Comparison of ENCODE assay signal across 10 mouse cellular contexts in the genomic region with DNA sequence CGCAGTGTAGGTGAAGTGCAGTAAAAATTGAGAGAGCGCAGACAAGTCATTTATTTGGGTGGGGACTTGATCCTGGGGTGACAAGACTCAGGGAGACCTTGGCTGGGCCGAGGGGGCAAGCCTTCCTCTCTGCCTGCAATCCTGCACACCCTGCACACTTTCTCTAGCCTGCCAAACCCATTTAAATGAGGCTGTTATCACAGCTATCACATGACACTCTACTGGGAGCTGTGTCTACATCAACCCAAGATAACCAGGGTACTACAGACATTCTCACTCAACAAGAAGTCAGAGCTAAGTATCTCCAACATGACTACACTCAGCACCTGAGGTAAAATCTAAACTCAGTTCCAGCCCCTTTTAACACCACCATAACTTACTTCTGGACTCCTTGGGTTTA. TPM values are rescaled to one million over a fixed set of nuclear protein-coding genes. Genes with fewer than 3 reads are reported as not detected.
DNase-seq lines count a peak whose midpoint lies in the region; ATAC-seq and TF ChIP-seq lines count a peak whose summit lies in the region.
"Had no signal": no experiment of that assay in that cellular context is flagged by ENCODE, and none has a peak within 500 bp of the region (broad histone marks: within the 10 kb centered on the region; RNA-seq: fewer than 3 reads in every experiment).

No protein-coding gene starts in this region.

- H3K9ac ChIP-seq in limb, embryonic 15.5 days = no peak overlapping the region
- no peak overlapping the region for H3K9ac ChIP-seq in heart, embryonic 14.5 days (ENCODE audit: low read length)

- H3K9me3 ChIP-seq in limb, embryonic 15.5 days = no peaks in the 10 kb centered on the region
- no peaks in the 10 kb centered on the region for H3K9me3 ChIP-seq in limb, embryonic 10.5 days (replicated peaks)
- H3K9me3 ChIP-seq in heart, embryonic 14.5 days (ENCODE audit: control insufficient read depth, low read length) = no peaks in the 10 kb centered on the region

- no peak overlapping the region for H3K4me2 ChIP-seq in limb, embryonic 15.5 days
- H3K4me2 ChIP-seq in heart, embryonic 14.5 days (ENCODE audit: low read length) = peak overlapping the region; percentile 35

- peaks cover 19% of the 10 kb centered on the region for H3K36me3 ChIP-seq in limb, embryonic 15.5 days
- peaks cover 15% of the 10 kb centered on the region for H3K36me3 ChIP-seq in limb, embryonic 10.5 days
- H3K36me3 ChIP-seq in heart, embryonic 14.5 days (ENCODE audit: control insufficient read depth, insufficient read depth, low read length) = peaks cover 21% of the 10 kb centered on the region

- no peaks in the 10 kb centered on the region for H3K27me3 ChIP-seq in limb, embryonic 15.5 days
- peaks cover 12% of the 10 kb centered on the region; the same call in 1 of the 2 replicates for H3K27me3 ChIP-seq in limb, embryonic 10.5 days (ENCODE audit: low read depth, poor library complexity, severe bottlenecking)
- no peaks in the 10 kb centered on the region for H3K27me3 ChIP-seq in heart, embryonic 14.5 days (ENCODE audit: control insufficient read depth, insufficient read depth, low read length)

- TF ChIP-seq POLR2A in bone marrow macrophage, adult 2 months (IDR thresholded peaks at IDR 0.05; ENCODE audit: borderline replicate concordance, low read depth, low read length) = no peak

- no peak overlapping the region for H3K4me3 ChIP-seq in limb, embryonic 15.5 days
- H3K4me3 ChIP-seq in limb, embryonic 10.5 days = no peak overlapping the region
- no peak overlapping the region for H3K4me3 ChIP-seq in bone marrow macrophage, adult 2 months (ENCODE audit: insufficient read depth, low read length)
- H3K4me3 ChIP-seq in heart, embryonic 14.5 days (ENCODE audit: control insufficient read depth in 1 of 2, insufficient read depth in 1 of 2, low read depth in 1 of 2, low read length in 2 of 2) = no peak overlapping the region

- WGBS in limb, embryonic 15.5 days = 64% methylated on average over 3 of the region's 3 CpGs
- WGBS in limb, embryonic 10.5 days = 74% methylated on average over 3 of the region's 3 CpGs
- 43% methylated on average over 3 of the region's 3 CpGs for WGBS in heart, embryonic 14.5 days

- DNase-seq in limb, embryonic 10.5 days (ENCODE audit: low spot score) = no peak
- no peak for DNase-seq in frontal cortex, postnatal 36 days (ENCODE audit: low spot score in 2 of 2)
- no peak for DNase-seq in gastrocnemius, postnatal 4 days (ENCODE audit: low spot score in 2 of 2)
- DNase-seq: right cerebral cortex, postnatal 14 days; thymus, postnatal 25 days had no signal

- ATAC-seq in limb, embryonic 15.5 days (ENCODE audit: insufficient number of reproducible peaks, low FRiP score, low TSS enrichment, low read depth) = no peak
- peak; percentile 34; the same call in 1 of the 2 replicates for ATAC-seq in heart, embryonic 14.5 days (ENCODE audit: insufficient number of reproducible peaks, insufficient read depth, low FRiP score, low read depth)
- peak; percentile 52 for ATAC-seq in megakaryocyte progenitor cell, adult 5-6 weeks (replicated peaks; ENCODE audit: poor library complexity)
- ATAC-seq: hindbrain, embryonic 16.5 days had no signal

- H3K27ac ChIP-seq in limb, embryonic 15.5 days = 0 out of 2 replicates have a peak overlapping the region, but pooled peaks have one; percentile 13
- no peak overlapping the region for H3K27ac ChIP-seq in limb, embryonic 10.5 days
- peak overlapping the region; percentile 53 for H3K27ac ChIP-seq in bone marrow macrophage, adult 2 months (ENCODE audit: insufficient read depth, low read depth, low read length)
- H3K27ac ChIP-seq in heart, embryonic 14.5 days (replicated peaks in 1 of 2; ENCODE audit: control insufficient read depth in 1 of 2, insufficient read depth in 1 of 2, low read depth in 2 of 2, low read length in 2 of 2) = peak overlapping the region; percentile 43 to 66; a peak in 3 of 4 replicates

- no peak for TF ChIP-seq CTCF in bone marrow macrophage, adult 2 months (IDR thresholded peaks at IDR 0.05; ENCODE audit: low read depth, low read length)

- peaks cover 57% of the 10 kb centered on the region for H3K4me1 ChIP-seq in limb, embryonic 15.5 days
- H3K4me1 ChIP-seq in limb, embryonic 10.5 days = peaks cover 56% of the 10 kb centered on the region
- H3K4me1 ChIP-seq in bone marrow macrophage, adult 2 months (ENCODE audit: control insufficient read depth, insufficient read depth, low read length) = peaks cover 41% of the 10 kb centered on the region
- peaks cover 44 to 92% of the 10 kb centered on the region in 2 experiments for H3K4me1 ChIP-seq in heart, embryonic 14.5 days (ENCODE audit: control insufficient read depth in 2 of 2, insufficient read depth in 2 of 2, low read length in 2 of 2)

RNA-seq across cellular contexts. Expression of a gene that starts 7.1 kb away (rescaled TPM):
- 46.2 and 48.9 TPM in 2 replicates for polyA plus RNA-seq in limb, embryonic 15.5 days (2015; fragmentation: Nextera tagmentation; extraction: Ambion mirVana)
- 9.8 and 13.9 TPM in 2 replicates for polyA plus RNA-seq in limb, embryonic 10.5 days (2016; fragmentation: Nextera tagmentation; extraction: Ambion mirVana)
- 52.5 and 53.9 TPM in 2 replicates for polyA plus RNA-seq in bone marrow macrophage, adult 2 months (2012; ENCODE audit: insufficient read depth, insufficient read length, missing spikeins)
- 23.2 and 26.2 TPM in 2 replicates for polyA plus RNA-seq in heart, embryonic 14.5 days (2014; fragmentation: Nextera tagmentation; extraction: Ambion mirVana)
- 88.5 and 90.8 TPM in 2 replicates for total RNA-seq in megakaryocyte progenitor cell, adult 5-6 weeks (2015)
- 84.9 and 106 TPM in 2 replicates for total RNA-seq in megakaryocyte progenitor cell, adult 5-6 weeks (2017)
- 10 to 100 TPM; 42.1 to 45.5 TPM for total RNA-seq in gastrocnemius, postnatal 4 days (2021)
